Mouse (Mus musculus) megakaryocyte, embryonic 14.5 days (primary cell): ENCODE results near the gene Loxl3.

Source experiments
- FLI1 ChIP-seq: IDR thresholded peaks from 2 replicates; pipeline ENCODE4 v1.6.1; 2012; ENCODE audit warnings: low read length, inconsistent platforms, mixed read lengths
- GATA1 ChIP-seq: IDR thresholded peaks from 3 replicates; pipeline ENCODE4 v1.6.1; 2012; ENCODE audit warnings: mixed read lengths, low read length, inconsistent platforms, borderline replicate concordance

GRCm38 (mm10) chr6:83006114-83006513, 27.9 kb upstream of the Loxl3 start:
- no peak for TF ChIP-seq GATA1
- no peak for TF ChIP-seq FLI1
